Mouse (Mus musculus): ENCODE results near the gene Spns1. TPM values are rescaled to one million over a fixed set of nuclear protein-coding genes. Genes with fewer than 3 reads are reported as not detected.
"Not testable (repeated sequence)": the region's sequence is repeated elsewhere in the genome, so short reads cannot be mapped to it uniquely, and the experiment has no call there.

The Spns1 gene
- polyA plus RNA-seq, 1 experiment from 2014 or later = 55.8 TPM

GRCm38 (mm10) chr7:126325576-126326273 lies 51.5 kb downstream of the Spns1 start:
- WGBS = 19% methylated on average over 9 of the region's 9 CpGs
- H3K36me3 ChIP-seq (replicated peaks); H3K4me1 ChIP-seq; H3K9ac ChIP-seq; H3K27ac ChIP-seq; ATAC-seq (ENCODE audit: low FRiP score); H3K9me3 ChIP-seq; H3K4me2 ChIP-seq; H3K4me3 ChIP-seq (replicated peaks): not testable (repeated sequence)
- peaks cover 12% of the 10 kb centered on the region for H3K27me3 ChIP-seq

GRCm38 (mm10) chr7:126324791-126325190 lies 52.5 kb downstream of the Spns1 start:
- WGBS = 46% methylated on average over 3 of the region's 3 CpGs
- H3K9ac ChIP-seq = no peak overlapping the region
- no peak overlapping the region for H3K4me3 ChIP-seq (replicated peaks)
- no peak overlapping the region for H3K27ac ChIP-seq
- no peak for ATAC-seq (ENCODE audit: low FRiP score)
- no peaks in the 10 kb centered on the region for H3K9me3 ChIP-seq
- peaks cover 12% of the 10 kb centered on the region for H3K27me3 ChIP-seq
- H3K4me2 ChIP-seq = no peak overlapping the region
- no peaks in the 10 kb centered on the region for H3K36me3 ChIP-seq (replicated peaks)
- H3K4me1 ChIP-seq = 0 out of 2 replicates have a peak, but pooled peaks cover 4% of the 10 kb centered on the region

GRCm38 (mm10) chr7:126323729-126324128 lies 53.5 kb downstream of the Spns1 start:
- H3K9me3 ChIP-seq = no peaks in the 10 kb centered on the region
- no peaks in the 10 kb centered on the region for H3K36me3 ChIP-seq (replicated peaks)
- H3K4me2 ChIP-seq = no peak overlapping the region
- H3K27ac ChIP-seq = no peak overlapping the region
- peaks cover 12% of the 10 kb centered on the region for H3K27me3 ChIP-seq
- 0 out of 2 replicates have a peak, but pooled peaks cover 4% of the 10 kb centered on the region for H3K4me1 ChIP-seq
- WGBS = 8% methylated on average over 11 of the region's 11 CpGs
- no peak overlapping the region for H3K9ac ChIP-seq
- H3K4me3 ChIP-seq (replicated peaks) = no peak overlapping the region
- no peak for ATAC-seq (ENCODE audit: low FRiP score)

Small RNA genes within 50 kb of the gene (microRNA-seq; reads per million reads assigned to microRNA genes)
- gene Mir7058 = not detected

Other genes starting within 250 kb of the Spns1 start
- gene Xpo6, start 176.9 kb downstream of the Spns1 start, polyA plus RNA-seq (2016; fragmentation: Nextera tagmentation; extraction: Ambion mirVana) = 74.4 and 74.8 TPM in 2 replicates
- gene Sbk1, start 104.8 kb downstream of the Spns1 start, polyA plus RNA-seq (2016; fragmentation: Nextera tagmentation; extraction: Ambion mirVana) = 264 and 272 TPM in 2 replicates
- gene Lat, start 7.9 kb downstream of the Spns1 start, polyA plus RNA-seq (2016; fragmentation: Nextera tagmentation; extraction: Ambion mirVana) = 1.7 and 1.9 TPM in 2 replicates
- 3.9 and 4.6 TPM in 2 replicates for gene Nfatc2ip, start 19.3 kb upstream of the Spns1 start, polyA plus RNA-seq (2016; fragmentation: Nextera tagmentation; extraction: Ambion mirVana)
- 0.40 TPM in 1 of 2 replicates, not detected in the other for gene Cd19, start 37.4 kb upstream of the Spns1 start, polyA plus RNA-seq (2016; fragmentation: Nextera tagmentation; extraction: Ambion mirVana)
- gene Rabep2, start 51.3 kb upstream of the Spns1 start, polyA plus RNA-seq (2016; fragmentation: Nextera tagmentation; extraction: Ambion mirVana) = 20.2 and 20.6 TPM in 2 replicates
- 0.23 and 0.43 TPM in 2 replicates for gene Atp2a1, start 85.7 kb upstream of the Spns1 start, polyA plus RNA-seq (2016; fragmentation: Nextera tagmentation; extraction: Ambion mirVana)
- gene Sh2b1, start 98.0 kb upstream of the Spns1 start, polyA plus RNA-seq (2016; fragmentation: Nextera tagmentation; extraction: Ambion mirVana) = 57.7 and 60.2 TPM in 2 replicates
- gene Tufm, start 109.9 kb upstream of the Spns1 start, polyA plus RNA-seq (2016; fragmentation: Nextera tagmentation; extraction: Ambion mirVana) = 113 and 119 TPM in 2 replicates
- gene Atxn2l, start 126.0 kb upstream of the Spns1 start, polyA plus RNA-seq (2016; fragmentation: Nextera tagmentation; extraction: Ambion mirVana) = 76.6 and 92.6 TPM in 2 replicates
- 213 and 225 TPM in 2 replicates for gene Eif3c, start 189.0 kb upstream of the Spns1 start, polyA plus RNA-seq (2016; fragmentation: Nextera tagmentation; extraction: Ambion mirVana)
- gene Apobr, start 207.5 kb upstream of the Spns1 start, polyA plus RNA-seq (2016; fragmentation: Nextera tagmentation; extraction: Ambion mirVana) = 0.31 and 0.52 TPM in 2 replicates
- 27.5 and 32.7 TPM in 2 replicates for gene Cln3, start 208.4 kb upstream of the Spns1 start, polyA plus RNA-seq (2016; fragmentation: Nextera tagmentation; extraction: Ambion mirVana)
- gene Il27, start 217.5 kb upstream of the Spns1 start, polyA plus RNA-seq (2016; fragmentation: Nextera tagmentation; extraction: Ambion mirVana) = not detected in 2 replicates